Mouse (Mus musculus) lung, postnatal 10 days (tissue): Measurements from ENCODE around the gene Ap2s1.
A peak's percentile ranks its signal among the peaks of the same experiment; 100 is the strongest.
"Not testable (repeated sequence)": the region's sequence is repeated elsewhere in the genome, so short reads cannot be mapped to it uniquely, and the experiment has no call there.

Experiments used
- DNase-seq: peaks from one replicate; pipeline ENCODE4 v3.0.0; 2021

Gene Ap2s1

GRCm38 (mm10) chr7:16738073-16738696 lies at the start of gene Ap2s1:
Gene Ap2s1, plus strand, starts transcription at chr7:16738410.
- peak; percentile 99 for DNase-seq

GRCm38 (mm10) chr7:16689196-16689595 lies 49.0 kb upstream of the Ap2s1 start:
- peak; percentile 16 for DNase-seq

- DNase-seq = peak; percentile 37
Observed at GRCm38 (mm10) chr7:16695025-16695424, 43.2 kb upstream of the Ap2s1 start.

DNA sequence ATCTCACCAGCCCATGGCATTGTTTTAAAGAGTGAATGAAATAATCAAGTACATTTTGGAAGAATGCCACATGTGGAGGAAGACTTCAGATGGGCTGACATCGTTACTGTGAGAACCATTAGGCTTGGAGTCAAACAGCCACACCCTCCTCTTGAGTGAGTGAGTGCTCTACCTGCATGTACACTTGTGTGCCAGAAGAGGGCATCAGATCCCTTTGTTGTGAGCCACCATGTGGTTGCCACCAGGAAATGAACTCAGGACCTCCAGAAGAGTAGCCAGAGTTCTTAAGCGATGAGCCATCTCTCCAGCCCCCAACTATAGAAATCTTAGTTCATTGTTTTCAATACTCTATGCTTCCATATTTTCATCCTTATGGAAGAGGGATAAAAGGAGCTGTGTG lies 39.2 kb upstream of the Ap2s1 start:
- DNase-seq = peak; percentile 27

- DNase-seq = peak; percentile 17
Observed at GRCm38 (mm10) chr7:16700583-16700982, 37.6 kb upstream of the Ap2s1 start.

- DNase-seq = no peak
Observed at GRCm38 (mm10) chr7:16706385-16706784, 31.8 kb upstream of the Ap2s1 start.

GRCm38 (mm10) chr7:16708244-16708643 lies 30.0 kb upstream of the Ap2s1 start:
- DNase-seq = no peak

DNA sequence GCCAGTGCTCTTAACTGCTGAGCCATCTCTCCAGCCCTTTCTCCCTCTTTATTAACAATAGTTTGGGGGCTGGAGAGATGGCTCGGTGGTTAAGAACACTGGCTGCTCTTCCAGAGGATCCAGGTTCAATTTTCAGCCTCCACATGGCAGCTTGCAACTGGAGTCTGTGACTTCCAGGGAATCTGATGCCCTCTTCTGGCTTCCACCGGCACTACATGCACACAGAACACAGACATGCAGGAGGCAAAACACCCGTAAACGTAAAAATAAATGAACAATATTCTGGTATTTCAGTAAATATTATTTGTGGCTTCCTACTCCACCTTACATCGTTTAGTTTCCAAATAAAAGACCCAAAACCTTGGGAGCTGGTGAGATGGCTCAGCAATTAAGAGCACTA lies 27.6 kb upstream of the Ap2s1 start:
- DNase-seq = no peak

DNA sequence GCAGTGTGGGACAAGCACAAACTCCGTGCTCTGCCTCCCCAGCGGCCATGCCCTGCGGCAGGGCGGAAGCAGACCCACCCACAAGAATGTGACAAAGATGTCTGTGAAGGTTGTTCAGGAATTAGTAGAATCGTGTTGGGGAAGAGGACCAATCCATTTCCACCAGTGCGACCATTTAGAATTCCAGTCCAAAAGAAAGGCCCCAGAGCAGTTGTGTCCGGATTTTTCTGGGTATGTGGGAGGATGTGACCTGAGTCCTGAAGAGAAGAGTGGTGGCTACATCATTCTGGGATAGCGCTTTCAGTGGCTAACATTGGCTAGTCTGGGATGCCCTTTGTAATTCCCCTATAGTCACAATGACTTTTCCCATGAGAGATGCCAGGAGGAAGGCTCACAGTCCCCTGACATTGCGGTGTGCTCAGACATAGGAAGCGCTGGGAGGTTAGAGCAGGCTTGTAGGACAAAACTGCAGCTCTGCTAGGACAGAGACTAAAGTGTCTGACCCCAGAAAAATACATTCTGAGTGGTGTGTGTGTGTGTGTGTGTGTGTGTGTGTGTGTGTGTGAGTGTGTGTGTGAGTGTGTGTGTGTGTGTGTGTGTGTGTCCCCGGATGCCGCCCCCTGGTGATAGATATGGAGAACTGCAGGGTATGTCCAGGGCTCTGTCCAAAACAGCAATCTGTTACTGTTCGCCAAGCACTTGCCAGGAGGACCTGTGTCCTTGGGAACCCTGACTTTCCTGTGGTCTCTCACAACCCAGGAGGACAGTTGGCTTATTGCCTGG lies 25.4 kb upstream of the Ap2s1 start:
- DNase-seq = no peak

GRCm38 (mm10) chr7:16716456-16717152 lies 21.6 kb upstream of the Ap2s1 start:
- DNase-seq = not testable (repeated sequence)

DNA sequence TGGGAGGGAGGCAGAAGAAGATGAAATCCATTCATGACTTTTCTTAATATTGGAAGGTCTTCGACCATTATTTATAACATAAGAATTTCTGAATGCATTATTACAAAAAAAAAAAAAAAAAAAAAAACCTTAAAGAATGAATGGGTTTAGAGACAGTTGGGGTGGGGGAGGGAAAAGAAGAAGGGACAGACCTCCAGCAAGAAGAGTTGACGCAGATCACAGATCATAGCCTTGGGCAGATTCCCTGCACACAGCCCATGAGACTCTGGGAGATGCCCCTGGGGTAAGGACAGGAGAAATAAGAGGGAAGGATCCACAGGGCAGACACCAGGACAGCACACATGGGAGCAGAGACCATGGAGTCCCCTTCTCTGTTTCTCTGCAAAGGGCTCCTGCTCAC lies 16.6 kb upstream of the Ap2s1 start, which contains the start of gene Ceacam9:
Ceacam9 (plus strand) TSS at position 301 of the 400 bp plus-strand sequence.
- DNase-seq = no peak

GRCm38 (mm10) chr7:16722490-16722889 lies 15.7 kb upstream of the Ap2s1 start:
- not testable (repeated sequence) for DNase-seq

- peak; percentile 88 for DNase-seq
Observed at GRCm38 (mm10) chr7:16728596-16729348, 9.4 kb upstream of the Ap2s1 start.

GRCm38 (mm10) chr7:16729563-16729962 lies 8.6 kb upstream of the Ap2s1 start:
- DNase-seq = peak; percentile 68

DNA sequence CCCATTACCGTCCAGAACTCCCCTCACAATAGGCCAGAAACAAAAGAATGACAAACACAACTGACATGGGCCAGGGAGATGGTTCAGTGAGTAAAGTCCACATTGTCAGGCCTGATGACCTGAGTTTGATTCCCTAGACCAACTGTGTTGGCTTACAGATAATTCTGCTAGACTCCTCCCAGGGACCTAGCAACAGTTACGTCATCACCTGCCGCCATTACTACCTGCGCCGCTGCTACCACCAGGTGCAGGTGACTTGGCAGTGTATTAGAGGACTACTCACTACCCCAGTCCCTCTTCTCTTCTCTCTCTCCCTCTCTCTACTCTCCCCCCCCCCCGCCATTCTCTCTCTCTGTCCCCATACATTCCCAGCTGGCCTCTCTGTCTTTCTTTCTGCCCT lies 7.4 kb upstream of the Ap2s1 start:
- DNase-seq = no peak

- no peak for DNase-seq
Observed at GRCm38 (mm10) chr7:16731893-16732422, 6.3 kb upstream of the Ap2s1 start.

DNA sequence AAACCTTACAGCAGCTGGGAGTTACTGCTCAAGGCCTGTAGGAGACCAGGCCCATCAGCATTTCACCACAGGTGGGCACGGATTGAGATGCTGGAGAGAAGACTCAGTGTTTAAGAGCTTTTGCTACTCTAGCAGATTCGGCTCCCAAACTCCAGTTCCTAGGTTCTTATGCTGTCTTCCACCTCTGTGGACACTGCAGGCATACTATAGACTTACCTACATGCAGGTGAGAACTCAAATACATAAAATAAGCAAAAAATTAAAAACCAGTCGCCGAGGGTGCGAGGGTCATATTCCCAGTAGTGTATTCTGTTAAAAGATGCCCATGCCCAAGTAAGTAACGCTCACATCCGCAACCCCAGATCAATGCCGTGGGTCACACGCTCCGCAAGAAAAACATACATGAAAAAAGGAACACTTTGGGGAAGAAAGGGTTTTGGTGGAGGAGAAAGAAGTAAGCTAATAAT lies 571 bp upstream of the Ap2s1 start:
- no peak for DNase-seq

GRCm38 (mm10) chr7:16739056-16739604 lies 920 bp downstream of the Ap2s1 start:
- DNase-seq = no peak

- no peak for DNase-seq
Observed at GRCm38 (mm10) chr7:16745373-16745772, 7.2 kb downstream of the Ap2s1 start.

DNA sequence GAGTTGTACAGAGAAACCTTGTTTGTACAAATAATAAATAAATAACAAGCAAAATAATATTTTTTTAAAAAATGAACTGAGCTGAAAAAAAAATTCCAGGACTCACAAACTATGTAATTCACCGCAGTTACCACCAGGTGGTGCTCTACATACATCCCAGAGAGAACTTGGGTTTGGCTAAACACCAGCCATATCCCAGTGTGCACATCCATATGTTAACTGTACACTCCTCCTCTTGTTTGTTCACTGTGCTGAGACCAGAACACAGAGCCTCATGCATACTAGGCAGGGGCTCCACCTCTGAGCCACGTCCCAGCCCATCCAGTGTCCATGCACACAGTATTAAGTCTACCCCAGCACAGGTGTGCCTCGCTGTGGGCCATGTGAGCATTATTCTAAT lies 7.9 kb downstream of the Ap2s1 start:
- peak; percentile 79 for DNase-seq

DNA sequence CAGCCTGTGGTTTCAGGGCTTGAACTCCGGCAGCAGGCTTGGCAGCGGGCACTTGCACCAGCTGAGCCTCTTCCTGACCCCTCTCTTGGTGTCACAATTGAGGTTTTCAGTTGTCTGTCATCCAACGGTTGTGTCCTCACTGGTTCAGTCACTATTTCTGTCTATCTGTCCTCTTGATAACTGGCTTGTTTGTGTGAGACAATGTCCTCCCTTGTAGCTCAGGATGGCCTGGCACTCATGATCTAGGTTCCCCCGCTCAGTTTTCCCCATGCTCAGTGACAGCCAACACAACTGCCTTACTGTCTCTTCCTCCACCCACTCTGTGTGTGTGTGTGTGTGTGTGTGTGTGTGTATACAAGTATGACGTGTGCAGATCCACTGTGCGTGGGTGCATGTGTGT lies 9.4 kb downstream of the Ap2s1 start:
- no peak for DNase-seq

GRCm38 (mm10) chr7:16752016-16752415 lies 13.8 kb downstream of the Ap2s1 start:
- DNase-seq = no peak
